Mouse (Mus musculus) neural tube, embryonic 13.5 days (tissue): ENCODE measurements at regions not wholly inside any gene's neighbourhood (a gene's known extent, or its start where the extent isn't known, plus 50 kb on each side); places are given as distances from the start of the nearest gene placed in this dataset.

Experiments
- ATAC-seq: fragments of 200-750 bp; cut with Nextera tagmentation; 2 replicates; pipeline ENCODE4 v1.8.0; 2017; ENCODE audit warnings: low read depth, mild to moderate bottlenecking, moderate TSS enrichment, moderate library complexity
- H3K27ac ChIP-seq: fragments of 300-500 bp; sonication (generic); replicated peaks from 2 replicates; pipeline ENCODE4 v1.5.1; 2015; ENCODE audit warnings: moderate library complexity, mild to moderate bottlenecking, inconsistent platforms
- H3K27me3 ChIP-seq: fragments of 300-500 bp; sonication (generic); 2 replicates; pipeline ENCODE4 v1.6.1; 2015; ENCODE audit warnings: mild to moderate bottlenecking, inconsistent platforms
- H3K36me3 ChIP-seq: fragments of 300-500 bp; sonication (generic); 2 replicates; pipeline ENCODE4 v1.6.1; 2015; ENCODE audit warnings: mild to moderate bottlenecking, inconsistent platforms
- H3K4me1 ChIP-seq: fragments of 300-500 bp; sonication (generic); replicated peaks from 2 replicates; pipeline ENCODE4 v1.6.1; 2015; ENCODE audit warnings: inconsistent platforms
- H3K4me2 ChIP-seq: fragments of 300-500 bp; sonication (generic); 2 replicates; pipeline ENCODE4 v1.6.1; 2015; ENCODE audit warnings: inconsistent platforms, mild to moderate bottlenecking, moderate library complexity
- H3K4me3 ChIP-seq: fragments of 300-500 bp; sonication (generic); 2 replicates; pipeline ENCODE4 v1.5.1; 2015; ENCODE audit warnings: mild to moderate bottlenecking, inconsistent platforms
- H3K9ac ChIP-seq: fragments of 300-500 bp; sonication (generic); 2 replicates; pipeline ENCODE4 v1.6.1; 2015; ENCODE audit warnings: moderate library complexity, mild to moderate bottlenecking, inconsistent platforms
- H3K9me3 ChIP-seq: fragments of 300-500 bp; sonication (generic); 2 replicates; pipeline ENCODE4 v1.6.1; 2016; ENCODE audit warnings: inconsistent platforms
- WGBS: fragments of 180-500 bp; shearing (Covaris S2); methylation state at CpG from one replicate; pipeline ENCODE4 v1.1.7; 2015; 5-methylcytosine and 5-hydroxymethylcytosine counted together

DNA sequence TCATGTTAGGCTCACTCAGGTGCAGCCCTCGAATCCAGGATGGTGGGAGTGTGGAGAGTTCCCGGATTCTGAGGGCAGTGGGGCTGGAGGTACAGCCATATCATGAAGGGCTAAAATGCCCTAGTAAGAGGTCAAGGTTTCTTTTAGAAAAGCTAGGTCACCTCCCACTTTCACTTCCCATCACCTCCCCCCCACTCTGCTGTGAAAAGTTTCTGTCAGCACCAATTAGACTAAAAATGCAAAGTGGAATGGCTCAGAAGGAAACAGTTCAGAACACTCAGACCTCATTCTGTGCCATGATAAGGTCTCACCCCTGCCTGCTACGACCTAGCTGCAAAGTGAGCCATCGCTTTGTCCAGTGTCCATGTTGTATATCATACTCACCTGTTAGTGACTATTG is 448.7 kb upstream of the Hs6st1 start:
- Histone ChIP-seq H3K27ac (no peak overlapping the region), H3K9me3 (no peaks in the 10 kb centered on the region), H3K27me3 (no peaks in the 10 kb centered on the region), H3K4me1 (no peaks in the 10 kb centered on the region), H3K4me3 (no peak overlapping the region), H3K36me3 (no peaks in the 10 kb centered on the region), H3K4me2 (no peak overlapping the region), H3K9ac (no peak overlapping the region)
- no peak for ATAC-seq
- 82% methylated on average over 4 of the region's 4 CpGs for WGBS

GRCm38 (mm10) chr1:35642595-35642994 is 425.6 kb upstream of the Hs6st1 start:
- Histone ChIP-seq H3K4me1 (peaks cover 5% of the 10 kb centered on the region), H3K27me3 (no peaks in the 10 kb centered on the region), H3K9me3 (no peaks in the 10 kb centered on the region), H3K4me2 (no peak overlapping the region), H3K4me3 (no peak overlapping the region), H3K27ac (no peak overlapping the region), H3K36me3 (no peaks in the 10 kb centered on the region), H3K9ac (no peak overlapping the region)
- WGBS, result 22% methylated on average over 7 of the region's 7 CpGs
- ATAC-seq, result peak; percentile 78

DNA sequence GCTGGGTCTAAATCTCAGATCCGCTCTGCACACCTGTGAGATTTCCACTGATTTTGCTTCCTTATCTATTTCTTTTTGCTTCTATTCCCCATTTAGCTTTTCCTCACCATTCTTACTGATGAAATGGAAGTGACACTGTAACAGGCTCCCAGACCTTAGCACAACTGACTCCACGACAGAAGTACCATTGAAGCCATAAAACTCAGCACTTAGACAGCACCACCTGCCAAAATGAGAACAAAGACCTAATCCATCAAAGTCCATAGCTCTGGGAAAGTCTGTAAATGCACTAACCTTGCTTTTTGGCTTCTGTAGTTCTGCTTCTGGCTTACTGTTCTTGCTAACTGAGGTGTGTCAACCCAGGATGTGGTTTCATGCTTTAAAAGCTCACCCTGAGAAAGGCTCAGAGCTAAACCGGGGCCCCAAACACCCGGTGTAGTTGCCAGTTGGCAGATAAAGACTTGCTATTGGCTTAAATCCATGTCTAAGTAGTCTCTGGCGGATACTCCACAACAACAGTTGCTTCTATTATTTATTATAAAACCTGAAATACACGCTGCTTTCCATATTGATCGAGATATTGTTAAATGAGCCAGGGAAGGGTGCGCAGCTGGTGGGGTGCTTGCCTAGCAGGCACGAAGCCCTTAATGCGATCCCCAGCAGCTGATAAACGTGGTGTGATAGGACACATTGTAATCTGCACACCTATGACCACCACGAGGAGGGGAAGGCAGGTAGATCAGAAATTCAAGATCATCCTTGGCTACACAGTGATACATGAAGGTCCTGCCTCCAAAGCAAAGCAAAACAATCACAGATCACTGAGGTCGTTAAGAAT is 414.9 kb upstream of the Hs6st1 start:
- ATAC-seq, result no peak
- WGBS, result 56% methylated on average over 13 of the region's 13 CpGs

DNA sequence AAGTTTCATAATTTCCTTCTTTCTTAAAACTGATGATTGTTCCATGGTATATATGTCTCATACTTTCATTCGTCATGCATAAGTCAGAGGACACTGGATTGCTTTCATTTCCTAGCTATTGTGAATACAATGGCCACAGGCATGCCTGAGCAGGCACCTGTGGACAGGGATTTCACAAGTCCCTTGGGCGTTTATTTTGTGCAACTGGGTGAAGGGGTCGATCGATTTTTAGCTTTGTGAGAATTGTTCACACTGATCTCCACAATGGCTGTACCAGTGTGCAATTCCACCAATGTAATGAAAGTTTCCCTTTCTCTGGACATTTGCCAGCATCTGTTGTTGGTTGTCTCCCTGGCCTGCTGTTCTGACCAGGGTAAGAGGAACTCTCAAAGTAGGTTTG is 405.2 kb upstream of the Hs6st1 start:
- no peak overlapping the region for H3K27ac ChIP-seq
- H3K27me3 ChIP-seq, result no peaks in the 10 kb centered on the region
- H3K4me2 ChIP-seq, result no peak overlapping the region
- H3K4me1 ChIP-seq, result no peaks in the 10 kb centered on the region
- no peaks in the 10 kb centered on the region for H3K9me3 ChIP-seq
- 89% methylated on average over 4 of the region's 4 CpGs for WGBS
- H3K4me3 ChIP-seq, result no peak overlapping the region
- H3K36me3 ChIP-seq, result no peaks in the 10 kb centered on the region
- no peak for ATAC-seq
- H3K9ac ChIP-seq, result no peak overlapping the region

More for the DNA sequence above, 414.9 kb upstream of the Hs6st1 start:
- Histone ChIP-seq H3K9ac (no peak overlapping the region), H3K4me2 (no peak overlapping the region), H3K36me3 (no peaks in the 10 kb centered on the region), H3K4me1 (peaks cover 4% of the 10 kb centered on the region; the same call in 1 of the 2 replicates), H3K27me3 (no peaks in the 10 kb centered on the region), H3K27ac (no peak overlapping the region; the same call in 1 of the 2 replicates), H3K9me3 (no peaks in the 10 kb centered on the region), H3K4me3 (no peak overlapping the region)

GRCm38 (mm10) chr1:35673524-35673923 is 394.7 kb upstream of the Hs6st1 start:
- Histone ChIP-seq H3K4me2 (no peak overlapping the region), H3K4me1 (no peaks in the 10 kb centered on the region), H3K27ac (no peak overlapping the region), H3K9ac (no peak overlapping the region), H3K36me3 (no peaks in the 10 kb centered on the region), H3K4me3 (no peak overlapping the region), H3K27me3 (no peaks in the 10 kb centered on the region), H3K9me3 (no peaks in the 10 kb centered on the region)
- WGBS, result 84% methylated on average over 4 of the region's 4 CpGs
- no peak for ATAC-seq

DNA sequence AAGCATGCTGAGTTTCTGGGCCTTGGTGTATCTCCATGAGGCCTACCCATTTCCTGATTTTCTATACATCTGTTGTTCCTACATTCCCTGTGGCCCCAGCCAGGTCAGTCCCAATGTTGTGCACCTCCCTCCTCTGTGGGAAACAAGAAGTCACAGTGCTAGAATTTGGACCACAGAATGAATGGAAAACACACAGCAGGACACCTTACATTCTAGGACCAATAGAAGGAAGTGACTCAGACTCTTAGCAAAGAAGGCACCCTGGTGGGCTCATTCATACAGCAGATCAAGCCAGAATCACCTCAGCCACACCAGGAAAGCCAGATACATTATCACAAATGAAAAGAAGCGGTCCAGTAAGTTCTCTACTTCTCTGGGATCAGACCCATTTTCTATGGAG is 394.2 kb upstream of the Hs6st1 start:
- 83% methylated on average over 1 of the region's 1 CpGs for WGBS
- ATAC-seq, result no peak

GRCm38 (mm10) chr1:35682511-35682949 is 385.7 kb upstream of the Hs6st1 start:
- Histone ChIP-seq H3K27me3 (no peaks in the 10 kb centered on the region), H3K9me3 (no peaks in the 10 kb centered on the region), H3K27ac (no peak overlapping the region), H3K4me2 (no peak overlapping the region), H3K9ac (no peak overlapping the region), H3K4me1 (peaks cover 7% of the 10 kb centered on the region; the same call in 1 of the 2 replicates), H3K4me3 (no peak overlapping the region), H3K36me3 (no peaks in the 10 kb centered on the region)
- no peak for ATAC-seq
- 80% methylated on average over 8 of the region's 8 CpGs for WGBS

More for the DNA sequence above, 394.2 kb upstream of the Hs6st1 start:
- no peak overlapping the region for H3K4me3 ChIP-seq
- no peak overlapping the region for H3K9ac ChIP-seq
- H3K27me3 ChIP-seq, result no peaks in the 10 kb centered on the region
- no peaks in the 10 kb centered on the region for H3K4me1 ChIP-seq
- H3K27ac ChIP-seq, result no peak overlapping the region
- H3K4me2 ChIP-seq, result no peak overlapping the region
- H3K9me3 ChIP-seq, result no peaks in the 10 kb centered on the region
- no peaks in the 10 kb centered on the region for H3K36me3 ChIP-seq

GRCm38 (mm10) chr1:35685651-35686050 is 382.5 kb upstream of the Hs6st1 start:
- no peaks in the 10 kb centered on the region for H3K27me3 ChIP-seq
- H3K4me2 ChIP-seq, result no peak overlapping the region
- H3K27ac ChIP-seq, result no peak overlapping the region; the same call in 1 of the 2 replicates
- H3K4me3 ChIP-seq, result no peak overlapping the region
- H3K36me3 ChIP-seq, result no peaks in the 10 kb centered on the region
- peaks cover 12% of the 10 kb centered on the region; the same call in 1 of the 2 replicates for H3K4me1 ChIP-seq
- ATAC-seq, result peak; percentile 66
- H3K9me3 ChIP-seq, result no peaks in the 10 kb centered on the region
- 34% methylated on average over 6 of the region's 6 CpGs for WGBS
- H3K9ac ChIP-seq, result no peak overlapping the region

GRCm38 (mm10) chr1:35694349-35694748 is 373.9 kb upstream of the Hs6st1 start:
- no peak overlapping the region for H3K4me2 ChIP-seq
- peaks cover 27% of the 10 kb centered on the region for H3K4me1 ChIP-seq
- no peaks in the 10 kb centered on the region for H3K36me3 ChIP-seq
- H3K9me3 ChIP-seq, result 0 out of 2 replicates have a peak, but pooled peaks cover 6% of the 10 kb centered on the region
- H3K9ac ChIP-seq, result no peak overlapping the region
- H3K27ac ChIP-seq, result no peak overlapping the region
- H3K4me3 ChIP-seq, result no peak overlapping the region
- 15% methylated on average over 3 of the region's 3 CpGs for WGBS
- no peak for ATAC-seq
- H3K27me3 ChIP-seq, result no peaks in the 10 kb centered on the region

- no peak for ATAC-seq
- H3K36me3 ChIP-seq, result no peaks in the 10 kb centered on the region
- H3K4me3 ChIP-seq, result no peak overlapping the region
- WGBS, result 12% methylated on average over 15 of the region's 15 CpGs
- no peaks in the 10 kb centered on the region for H3K27me3 ChIP-seq
- H3K4me2 ChIP-seq, result peak overlapping the region; percentile 20; the same call in 1 of the 2 replicates
- H3K4me1 ChIP-seq, result peaks cover 27% of the 10 kb centered on the region
- no peak overlapping the region for H3K27ac ChIP-seq
- H3K9me3 ChIP-seq, result 0 out of 2 replicates have a peak, but pooled peaks cover 6% of the 10 kb centered on the region
- H3K9ac ChIP-seq, result no peak overlapping the region; the same call in 1 of the 2 replicates
Measured at GRCm38 (mm10) chr1:35694775-35695591, 373.2 kb upstream of the Hs6st1 start.

- Histone ChIP-seq H3K4me2 (no peak overlapping the region), H3K36me3 (no peaks in the 10 kb centered on the region), H3K27ac (no peak overlapping the region), H3K9ac (no peak overlapping the region), H3K9me3 (0 out of 2 replicates have a peak, but pooled peaks cover 6% of the 10 kb centered on the region), H3K4me1 (peaks cover 27% of the 10 kb centered on the region), H3K4me3 (no peak overlapping the region), H3K27me3 (no peaks in the 10 kb centered on the region)
- WGBS, result 14% methylated on average over 4 of the region's 4 CpGs
- no peak for ATAC-seq
Measured at GRCm38 (mm10) chr1:35697218-35697617, 371.0 kb upstream of the Hs6st1 start.
